Mouse (Mus musculus) midbrain, embryonic 15.5 days (tissue): Measurements from ENCODE around the gene Usp10. TPM values are rescaled to one million over a fixed set of nuclear protein-coding genes. Genes with fewer than 3 reads are reported as not detected.

Experiments
- ATAC-seq: fragments of 200-750 bp; cut with Nextera tagmentation; replicated peaks from 2 replicates; pipeline ENCODE4 v1.8.0; 2017; ENCODE audit warnings: moderate TSS enrichment
- H3K27ac ChIP-seq: fragments of 300-500 bp; sonication (generic); 2 replicates; pipeline ENCODE4 v1.5.1; 2015; ENCODE audit warnings: mild to moderate bottlenecking, inconsistent platforms
- H3K27me3 ChIP-seq: fragments of 300-500 bp; sonication (generic); replicated peaks from 2 replicates; pipeline ENCODE4 v1.6.1; 2015; ENCODE audit warnings: inconsistent platforms
- H3K36me3 ChIP-seq: fragments of 300-500 bp; sonication (generic); replicated peaks from 2 replicates; pipeline ENCODE4 v1.6.1; 2015; ENCODE audit warnings: inconsistent platforms
- H3K4me1 ChIP-seq: fragments of 300-500 bp; sonication (generic); 2 replicates; pipeline ENCODE4 v1.6.1; 2015; ENCODE audit warnings: inconsistent platforms
- H3K4me2 ChIP-seq: fragments of 300-500 bp; sonication (generic); 2 replicates; pipeline ENCODE4 v1.6.1; 2015; ENCODE audit warnings: inconsistent platforms, mild to moderate bottlenecking, moderate library complexity
- H3K4me3 ChIP-seq: fragments of 300-500 bp; sonication (generic); 2 replicates; pipeline ENCODE4 v1.5.1; 2015; ENCODE audit warnings: mild to moderate bottlenecking, inconsistent platforms
- H3K9ac ChIP-seq: fragments of 300-500 bp; sonication (generic); 2 replicates; pipeline ENCODE4 v1.6.1; 2015; ENCODE audit warnings: mild to moderate bottlenecking, inconsistent platforms
- H3K9me3 ChIP-seq: fragments of 300-500 bp; sonication (generic); 2 replicates; pipeline ENCODE4 v1.6.1; 2016; ENCODE audit warnings: inconsistent platforms
- WGBS: fragments of 180-500 bp; shearing (Covaris S2); methylation state at CpG from one replicate; pipeline ENCODE4 v1.1.7; 2015; ENCODE audit warnings: mixed read lengths; 5-methylcytosine and 5-hydroxymethylcytosine counted together
- polyA plus RNA-seq: library from polyadenylated mRNA; unstranded; fragments of >200 nt; fragmentation: Nextera tagmentation; extraction: Ambion mirVana; gene quantifications from 2 replicates; pipeline ENCODE4 v1.2.1, GENCODE M21; 2015

Usp10 gene
- polyA plus RNA-seq, 1 experiment from 2014 or later = 151 TPM

DNA sequence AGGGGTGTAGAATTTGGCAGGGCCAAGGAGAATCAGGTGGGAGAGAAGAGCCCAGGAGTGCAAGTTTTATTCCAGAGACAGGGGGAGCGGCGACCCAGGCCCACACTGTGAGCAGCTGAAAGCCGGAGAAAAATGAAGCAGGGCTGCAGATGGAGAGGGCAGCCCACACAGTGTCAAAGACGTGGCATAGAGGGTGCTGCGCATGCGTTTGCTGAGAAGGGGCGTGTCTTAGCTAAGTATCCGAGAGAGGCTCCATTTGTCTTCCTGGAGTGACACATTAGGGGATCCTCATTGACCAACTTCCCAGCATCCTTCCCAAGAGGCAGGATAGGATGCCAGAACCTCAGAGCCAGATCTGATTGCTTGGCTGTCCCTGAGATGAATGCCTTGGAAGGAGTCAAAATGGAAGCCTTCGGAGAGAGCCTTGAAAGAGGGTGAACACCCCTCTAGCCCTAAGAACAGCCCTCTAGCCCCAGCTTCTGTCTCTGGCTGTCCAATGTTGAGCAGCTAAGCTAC is 96.5 kb downstream of the Usp10 start:
- H3K36me3 ChIP-seq = no peaks in the 10 kb centered on the region
- no peak overlapping the region for H3K27ac ChIP-seq
- no peaks in the 10 kb centered on the region; the same call in 1 of the 2 replicates for H3K27me3 ChIP-seq
- no peak overlapping the region for H3K9ac ChIP-seq
- WGBS = 42% methylated on average over 9 of the region's 9 CpGs
- H3K4me2 ChIP-seq = no peak overlapping the region
- H3K4me3 ChIP-seq = no peak overlapping the region
- no peaks in the 10 kb centered on the region for H3K9me3 ChIP-seq
- peaks cover 6% of the 10 kb centered on the region; the same call in 1 of the 2 replicates for H3K4me1 ChIP-seq
- ATAC-seq = no peak

Other genes starting within 250 kb of the Usp10 start
- 4.6 and 7.1 TPM in 2 replicates for gene Wfdc1, start 244.0 kb upstream of the Usp10 start, polyA plus RNA-seq
- gene Atp2c2, start 210.4 kb upstream of the Usp10 start, polyA plus RNA-seq = 0.11 and 0.19 TPM in 2 replicates
- gene Tldc1, start 131.9 kb upstream of the Usp10 start, polyA plus RNA-seq = 11.4 and 11.8 TPM in 2 replicates
- 123 and 134 TPM in 2 replicates for gene Cotl1, start 69.8 kb upstream of the Usp10 start, polyA plus RNA-seq
- 18.3 and 20.2 TPM in 2 replicates for gene Klhl36, start 48.1 kb upstream of the Usp10 start, polyA plus RNA-seq
- gene Gm20388, start 481 bp downstream of the Usp10 start, polyA plus RNA-seq = 5.6 TPM in 1 of 2 replicates, not detected in the other
- gene Crispld2, start 82.1 kb downstream of the Usp10 start, polyA plus RNA-seq = 2.9 TPM in 2 replicates
- gene Zdhhc7, start 191.1 kb downstream of the Usp10 start, polyA plus RNA-seq = 31.3 and 33.8 TPM in 2 replicates
- gene 6430548M08Rik, start 203.8 kb downstream of the Usp10 start, polyA plus RNA-seq = 33.6 and 35.7 TPM in 2 replicates